Mouse (Mus musculus) heart, adult 2 months (tissue): ENCODE measurements around the gene 1190007I07Rik. TPM values are rescaled to one million over a fixed set of nuclear protein-coding genes. Genes with fewer than 3 reads are reported as not detected.
"Not testable (repeated sequence)": the region's sequence is repeated elsewhere in the genome, so short reads cannot be mapped to it uniquely, and the experiment has no call there.

Experiments used
- DNase-seq, 2 experiments: peaks; one replicate each; pipeline ENCODE4 v3.0.0; 2021
- H3K27ac ChIP-seq: fragments of 200-600 bp; 2 replicates; pipeline ENCODE4 v1.8.1; 2022
- H3K27me3 ChIP-seq: fragments of 200-500 bp; 2 replicates; pipeline ENCODE4 v1.6.1; 2012; ENCODE audit warnings: mild to moderate bottlenecking, low read length, inconsistent platforms, mixed read lengths; ENCODE audit not compliant: control insufficient read depth, insufficient read depth
- H3K36me3 ChIP-seq: fragments of 200-500 bp; 2 replicates; pipeline ENCODE4 v1.6.1; 2012; ENCODE audit warnings: low read length, inconsistent platforms; ENCODE audit not compliant: control insufficient read depth, insufficient read depth
- H3K4me1 ChIP-seq: fragments of 200-500 bp; 2 replicates; pipeline ENCODE4 v1.6.1; 2011; ENCODE audit warnings: low read length; ENCODE audit not compliant: control insufficient read depth, insufficient read depth
- H3K4me3 ChIP-seq: fragments of 200-600 bp; 2 replicates; pipeline ENCODE4 v1.8.1; 2022
- H3K79me2 ChIP-seq: fragments of 200-500 bp; replicated peaks from 2 replicates; pipeline ENCODE4 v1.6.1; 2012; ENCODE audit warnings: mild to moderate bottlenecking, inconsistent platforms, low read length, moderate library complexity, mixed read lengths; ENCODE audit not compliant: control insufficient read depth, insufficient read depth
- H3K9ac ChIP-seq: fragments of 200-500 bp; 2 replicates; pipeline ENCODE4 v1.6.1; 2012; ENCODE audit warnings: low read depth, mild to moderate bottlenecking, control low read depth, inconsistent platforms, low read length, mixed read lengths
- CTCF ChIP-seq: fragments of 200-600 bp; IDR thresholded peaks from 2 replicates; pipeline ENCODE4 v1.8.1; 2022; ENCODE audit warnings: antibody characterized with exemption, mild to moderate bottlenecking, moderate library complexity
- EP300 ChIP-seq: fragments of 200-500 bp; IDR thresholded peaks from 2 replicates; pipeline ENCODE4 v1.6.1; 2011; ENCODE audit warnings: low read depth, low read length, control low read depth; ENCODE audit not compliant: insufficient read depth
- POLR2A ChIP-seq: fragments of 200-500 bp; IDR thresholded peaks from 2 replicates; pipeline ENCODE4 v1.6.1; 2011; ENCODE audit warnings: mild to moderate bottlenecking, low read depth, low read length, control low read depth; ENCODE audit not compliant: insufficient read depth
- WGBS: fragments of 180-500 bp; shearing (Covaris S2); methylation state at CpG from one replicate; pipeline ENCODE4 v1.1.7; 2018; 5-methylcytosine and 5-hydroxymethylcytosine counted together
- intact Hi-C: fragments of 180-260 bp; cut with DNase I; formaldehyde crosslinking; loops from one replicate; pipeline ENCODE4 v1.15.1; 2025
- polyA plus RNA-seq: library from polyadenylated mRNA; depleted of rRNA; stranded (reverse); fragments of >200 nt; gene quantifications from 2 replicates; pipeline ENCODE4 v1.2.3, GENCODE M21; 2012
- total RNA-seq, 2 experiments: library from RNA; stranded (reverse); gene quantifications; 2 replicates each; pipeline ENCODE4 v1.2.3; 2021

1190007I07Rik gene
- total and polyA plus RNA-seq, 3 experiments = 22.3 to 44.6 (median 29.5) TPM

DNA sequence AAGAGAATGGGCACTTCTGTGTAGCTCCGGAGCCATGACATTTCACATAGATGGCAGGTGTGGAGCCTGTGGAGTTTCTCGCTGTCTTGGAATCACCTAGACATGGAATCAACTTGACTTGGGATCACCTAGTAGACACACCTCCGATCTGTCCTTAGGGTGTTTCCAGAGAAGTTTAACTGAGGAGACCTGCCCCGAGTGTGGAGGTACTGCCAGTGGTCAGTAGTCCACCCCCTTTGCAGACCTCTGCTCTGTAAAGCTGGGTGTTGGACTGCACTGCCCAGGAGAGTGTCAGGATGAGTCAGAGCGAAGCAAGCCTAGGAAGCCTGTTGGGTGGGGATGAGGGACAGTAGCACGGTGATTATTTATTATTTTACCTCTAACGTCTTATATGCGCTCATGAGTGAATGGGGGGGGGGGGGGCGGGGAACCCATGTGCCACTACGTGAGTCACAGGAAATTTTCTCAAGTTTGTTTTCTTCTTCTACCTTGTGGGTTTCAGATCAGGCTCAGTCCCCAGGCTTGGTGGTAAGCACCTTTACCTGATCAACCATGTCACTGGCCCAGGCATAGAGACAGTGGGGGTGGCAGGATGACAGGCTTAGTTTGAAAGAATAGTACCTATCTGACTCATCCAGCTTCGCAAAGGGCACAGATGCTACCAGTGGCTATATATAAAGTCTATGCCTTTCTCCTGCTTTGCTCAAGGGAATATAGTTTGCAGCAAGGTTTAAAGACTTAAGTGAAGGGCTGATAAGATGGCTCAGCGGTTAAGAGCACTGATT, 9.7 kb upstream of the 1190007I07Rik start:
- DNase-seq = no peak
- H3K27ac ChIP-seq = no peak overlapping the region
- H3K79me2 ChIP-seq = peaks cover 1% of the 10 kb centered on the region; the same call in 1 of the 2 replicates
- no peaks in the 10 kb centered on the region for H3K27me3 ChIP-seq
- intact Hi-C loops = loop anchor here (5.0 kb wide), 1 partner anchor 130 kb away; the partner anchor contains the start of gene Nfyb
- peaks cover 2% of the 10 kb centered on the region for H3K36me3 ChIP-seq
- H3K4me1 ChIP-seq = peaks cover 5% of the 10 kb centered on the region
- TF ChIP-seq POLR2A (no peak), CTCF (no peak), EP300 (no peak)
- no peak overlapping the region for H3K4me3 ChIP-seq
- no peak overlapping the region for H3K9ac ChIP-seq
- WGBS = 95% methylated on average over 12 of the region's 12 CpGs

GRCm38 (mm10) chr10:82631133-82631532, 8.1 kb upstream of the 1190007I07Rik start:
- no peak overlapping the region for H3K4me3 ChIP-seq

DNA sequence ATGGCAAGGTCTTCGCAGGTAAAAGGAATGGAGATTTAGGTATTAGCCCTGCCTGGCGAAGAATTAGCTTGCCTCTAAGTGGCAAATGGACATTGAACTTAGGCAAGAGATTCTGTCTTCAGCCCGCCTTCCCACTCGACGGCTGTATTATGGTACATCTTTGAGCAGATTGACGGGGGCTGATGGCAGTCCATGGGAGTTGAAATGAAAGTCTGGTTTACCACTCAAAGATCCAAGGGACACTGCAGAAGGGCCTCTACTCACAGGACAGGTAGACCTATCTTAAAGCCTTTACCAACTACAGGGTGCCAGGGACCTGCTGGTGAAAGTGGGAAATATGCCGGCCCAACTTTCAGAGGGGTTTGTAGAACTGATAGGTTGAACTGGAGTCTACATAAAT, 7.5 kb upstream of the 1190007I07Rik start:
- intact Hi-C loops = loop anchor here (5.0 kb wide), 1 partner anchor 132 kb away; the partner anchor contains the start of gene Nfyb
- Histone ChIP-seq H3K79me2 (peaks cover 1% of the 10 kb centered on the region; the same call in 1 of the 2 replicates), H3K36me3 (no peaks in the 10 kb centered on the region), H3K27me3 (no peaks in the 10 kb centered on the region), H3K9ac (no peak overlapping the region), H3K4me1 (peaks cover 3% of the 10 kb centered on the region), H3K4me3 (peak overlapping the region; percentile 87), H3K27ac (peak overlapping the region; percentile 88)
- DNase-seq = no peak
- WGBS = 21% methylated on average over 7 of the region's 7 CpGs
- TF ChIP-seq POLR2A (no peak), EP300 (no peak), CTCF (no peak)

More at GRCm38 (mm10) chr10:82631133-82631532, 8.1 kb upstream of the 1190007I07Rik start:
- no peak for DNase-seq
- no peaks in the 10 kb centered on the region for H3K27me3 ChIP-seq
- peaks cover 1% of the 10 kb centered on the region; the same call in 1 of the 2 replicates for H3K79me2 ChIP-seq
- WGBS = 49% methylated on average over 7 of the region's 7 CpGs
- intact Hi-C loops = loop anchor here (5.0 kb wide), 1 partner anchor 131 kb away; the partner anchor contains the start of gene Nfyb
- no peak overlapping the region for H3K27ac ChIP-seq
- H3K9ac ChIP-seq = no peak overlapping the region
- TF ChIP-seq CTCF = no peak
- no peak for TF ChIP-seq POLR2A
- no peak for TF ChIP-seq EP300
- no peaks in the 10 kb centered on the region for H3K36me3 ChIP-seq
- H3K4me1 ChIP-seq = peaks cover 3% of the 10 kb centered on the region

- H3K27me3 ChIP-seq, H3K36me3 ChIP-seq, H3K79me2 ChIP-seq, H3K4me1 ChIP-seq: not testable (repeated sequence)
- DNase-seq = peak; percentile 89 to 95
- WGBS = under 1% methylated on average over 56 of the region's 78 CpGs
- Histone ChIP-seq H3K9ac (peak within 1 kb of the TSS; percentile 84), H3K27ac (peak within 1 kb of the TSS; percentile 88), H3K4me3 (peak within 1 kb of the TSS; percentile 87)
- peak; percentile 82 for TF ChIP-seq POLR2A
- intact Hi-C loops = loop anchor here (5.0 kb wide), 1 partner anchor 133 kb away; the partner anchor contains the start of gene Nfyb
Observed at GRCm38 (mm10) chr10:82629586-82630255, 6.7 kb upstream of the 1190007I07Rik start, which contains the start of gene Tdg. TSS of gene Tdg (plus strand) at chr10:82629828.

- H3K4me1 ChIP-seq = peaks cover 3% of the 10 kb centered on the region
- TF ChIP-seq EP300 (no peak), POLR2A (no peak), CTCF (no peak)
- H3K27ac ChIP-seq = peak overlapping the region; percentile 88
- WGBS = 5% methylated on average over 11 of the region's 11 CpGs
- intact Hi-C loops = no loop called here
- no peak for DNase-seq
- no peaks in the 10 kb centered on the region for H3K36me3 ChIP-seq
- no peaks in the 10 kb centered on the region for H3K27me3 ChIP-seq
- H3K79me2 ChIP-seq = peaks cover 1% of the 10 kb centered on the region; the same call in 1 of the 2 replicates
- peak overlapping the region; percentile 84 for H3K9ac ChIP-seq
- H3K4me3 ChIP-seq = peak overlapping the region; percentile 87
Observed at GRCm38 (mm10) chr10:82629111-82629585, 6.1 kb upstream of the 1190007I07Rik start.

- H3K27ac ChIP-seq = peak overlapping the region; percentile 89
- H3K36me3 ChIP-seq, intact Hi-C loops, DNase-seq, H3K4me1 ChIP-seq, H3K27me3 ChIP-seq, H3K79me2 ChIP-seq: not testable (repeated sequence)
- WGBS = 4% methylated on average over 2 of the region's 2 CpGs
- H3K4me3 ChIP-seq = peak overlapping the region; percentile 70
- H3K9ac ChIP-seq = peak overlapping the region; percentile 34; the same call in 1 of the 2 replicates
Observed at GRCm38 (mm10) chr10:82623553-82623932, 515 bp upstream of the 1190007I07Rik start.
